Mouse (Mus musculus): ENCODE results near the gene Gm5458.
"Not testable (repeated sequence)": the region's sequence is repeated elsewhere in the genome, so short reads cannot be mapped to it uniquely, and the experiment has no call there.

GRCm38 (mm10) chr14:19584804-19585667 is 17.3 kb downstream of the Gm5458 start, which contains the start of gene Gm2237:
- not testable (repeated sequence) for TF ChIP-seq CTCF, EP300 (IDR thresholded peaks at IDR 0.05)
